In the genomic region with DNA sequence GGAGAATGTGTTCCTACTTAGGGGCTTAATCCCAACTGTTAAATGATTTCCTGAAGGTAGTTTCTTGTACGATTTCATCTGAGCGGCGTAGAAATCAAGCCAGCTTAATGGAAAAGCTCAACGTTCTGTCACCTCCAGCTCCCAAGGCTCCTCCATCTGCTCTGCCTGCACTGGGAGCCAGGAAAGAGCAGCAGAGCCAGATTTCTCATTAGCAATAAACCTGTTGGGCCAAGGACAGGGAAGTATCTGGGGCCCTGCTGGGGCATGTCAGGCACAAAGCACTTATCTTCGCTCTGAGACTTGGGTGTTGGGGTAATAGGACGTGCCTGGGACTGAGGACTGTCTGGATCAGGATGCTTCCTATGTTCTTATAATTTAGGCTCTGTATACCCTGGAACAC, we compare ENCODE assay signal across 13 mouse cellular contexts.
DNase-seq lines count a peak whose midpoint lies in the region; ATAC-seq lines count a peak whose summit lies in the region.
"Had no signal": no experiment of that assay in that cellular context is flagged by ENCODE, and none has a peak within 500 bp of the region (broad histone marks: within the 10 kb centered on the region; RNA-seq: fewer than 3 reads in every experiment).

No protein-coding gene starts in this region.

- WGBS in limb, embryonic 12.5 days: 47% methylated on average over 6 of the region's 6 CpGs
- 74% methylated on average over 6 of the region's 6 CpGs for WGBS in limb, embryonic 10.5 days

- H3K9ac ChIP-seq in limb, embryonic 12.5 days (replicated peaks): no peak overlapping the region

- H3K4me3 ChIP-seq in limb, embryonic 12.5 days (replicated peaks): no peak overlapping the region
- no peak overlapping the region for H3K4me3 ChIP-seq in limb, embryonic 10.5 days
- H3K4me3 ChIP-seq: myocyte had no signal

- DNase-seq in frontal cortex, postnatal 25 days (ENCODE audit: low spot score in 2 of 2): no peak
- no peak for DNase-seq in limb, embryonic 10.5 days (ENCODE audit: low spot score)
- peak; percentile 84 to 85 for DNase-seq in cerebellum, postnatal 36 days
- peak; percentile 39 to 55 for DNase-seq in layer of hippocampus, postnatal 36 days
- DNase-seq in adrenal gland, postnatal 14 days: no peak
- no peak for DNase-seq in kidney, postnatal 4 days
- DNase-seq: B cell, adult 2 months; gastrocnemius, postnatal 36 days; retina, postnatal 1 day had no signal

- no peaks in the 10 kb centered on the region for H3K9me3 ChIP-seq in limb, embryonic 12.5 days
- H3K9me3 ChIP-seq in limb, embryonic 10.5 days (replicated peaks): no peaks in the 10 kb centered on the region

- no peak overlapping the region for H3K4me2 ChIP-seq in limb, embryonic 12.5 days

- H3K36me3 ChIP-seq in limb, embryonic 12.5 days: no peaks in the 10 kb centered on the region
- no peaks in the 10 kb centered on the region for H3K36me3 ChIP-seq in limb, embryonic 10.5 days

- H3K27ac ChIP-seq in limb, embryonic 12.5 days: no peak overlapping the region
- no peak overlapping the region for H3K27ac ChIP-seq in limb, embryonic 10.5 days

- ATAC-seq in frontal cortex, adult (ENCODE audit: low TSS enrichment): peak; percentile 41; the same call in 1 of the 2 replicates
- peak; percentile 42; the same call in 1 of the 2 replicates for ATAC-seq in limb, embryonic 12.5 days (ENCODE audit: insufficient number of reproducible peaks, insufficient read depth, low FRiP score, low TSS enrichment, low read depth)
- ATAC-seq: activated CD4-positive, CD25-positive, alpha-beta regulatory T cell, adult 4 months had no signal

- H3K27me3 ChIP-seq in limb, embryonic 12.5 days: no peaks in the 10 kb centered on the region
- no peaks in the 10 kb centered on the region for H3K27me3 ChIP-seq in limb, embryonic 10.5 days (ENCODE audit: low read depth, poor library complexity, severe bottlenecking)

- peaks cover 28% of the 10 kb centered on the region for H3K4me1 ChIP-seq in limb, embryonic 12.5 days (replicated peaks)
- peaks cover 4% of the 10 kb centered on the region; the same call in 1 of the 2 replicates for H3K4me1 ChIP-seq in limb, embryonic 10.5 days

Comparison
In these comparisons a context has a peak if more than half of its experiments do, and no peak if none do; other contexts are left out.
1. DNase-seq: peak in cerebellum, postnatal 36 days (2 of 2) and layer of hippocampus, postnatal 36 days (2 of 2); none in frontal cortex, postnatal 25 days (0 of 2), limb, embryonic 10.5 days (single experiment), adrenal gland, postnatal 14 days (single experiment) and kidney, postnatal 4 days (0 of 2).